Mouse (Mus musculus): ENCODE measurements around the gene Ttll6.

Ttll6 gene

DNA sequence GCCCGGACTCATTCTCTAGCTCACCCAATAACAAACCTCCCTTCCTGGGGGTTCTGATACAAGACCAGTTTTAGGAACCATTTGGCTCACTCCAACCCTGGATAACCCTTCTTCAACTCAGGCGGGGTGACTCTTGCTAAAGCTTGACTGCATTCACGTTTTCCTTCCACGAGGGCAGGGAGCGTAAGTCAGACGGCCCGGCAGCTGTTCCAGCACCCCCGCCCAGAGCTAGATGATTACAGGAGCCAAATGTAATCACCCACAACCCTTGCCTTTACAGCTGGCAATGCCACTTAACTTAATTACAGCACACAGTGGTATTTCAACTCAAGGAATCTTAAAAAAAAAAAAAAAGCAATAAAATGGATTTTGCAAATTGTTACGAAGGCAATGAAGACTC, 34.5 kb downstream of the Ttll6 start:
- no peak for DNase-seq (ENCODE audit: low spot score in 2 of 2)

DNA sequence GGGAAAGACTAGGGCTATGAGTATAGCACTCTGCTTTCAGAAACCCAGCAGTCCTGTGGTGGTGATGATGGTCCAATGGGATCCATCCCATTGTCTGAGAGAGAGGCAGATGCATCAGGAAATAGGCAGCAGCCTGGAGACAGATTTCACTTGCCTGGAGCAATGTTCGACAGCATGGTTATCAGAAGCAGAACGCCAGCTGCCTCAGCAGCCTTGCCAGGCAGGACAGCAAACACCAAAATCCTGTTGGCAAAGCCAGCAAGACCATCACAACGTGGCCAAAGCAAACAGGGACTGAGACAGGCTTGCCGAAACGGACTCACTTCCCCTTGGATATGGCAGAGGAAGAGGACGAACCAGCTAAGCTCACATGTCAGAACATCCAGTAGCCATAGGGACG, 35.4 kb downstream of the Ttll6 start:
- DNase-seq (ENCODE audit: low spot score in 2 of 2) = no peak

DNA sequence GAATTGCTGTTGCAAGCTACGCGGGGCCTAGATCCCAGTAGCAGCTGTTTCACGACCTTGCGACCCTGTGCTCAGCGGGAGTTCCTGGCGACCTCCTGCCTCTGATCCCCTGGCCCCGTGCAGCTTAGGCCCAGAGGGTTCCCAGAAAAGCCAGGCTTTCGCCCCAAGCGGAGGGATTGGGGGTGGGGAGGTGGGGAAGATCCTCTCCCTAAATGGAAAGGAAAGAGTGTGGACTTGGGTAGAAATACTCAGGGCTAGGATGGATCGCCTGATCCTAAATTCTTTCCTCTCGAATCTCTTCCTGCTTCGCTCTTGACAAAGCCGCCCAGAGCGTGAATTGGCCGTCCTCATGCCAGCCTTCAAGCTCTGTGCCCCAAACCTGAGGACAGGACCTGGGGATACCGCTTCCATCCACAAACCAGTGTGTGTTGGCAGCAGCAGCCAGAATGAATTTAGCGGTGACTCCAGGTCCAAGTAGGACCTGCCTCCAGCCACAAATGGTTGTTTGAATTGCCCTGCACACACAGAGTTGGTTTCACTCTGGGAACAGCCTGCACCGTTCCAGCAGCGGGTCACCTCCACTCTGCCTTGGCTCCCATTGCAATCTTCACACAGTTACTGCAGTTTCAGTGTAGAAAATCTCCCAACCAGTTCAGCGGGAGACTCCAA, 37.3 kb downstream of the Ttll6 start:
- DNase-seq (ENCODE audit: low spot score in 2 of 2) = no peak

DNA sequence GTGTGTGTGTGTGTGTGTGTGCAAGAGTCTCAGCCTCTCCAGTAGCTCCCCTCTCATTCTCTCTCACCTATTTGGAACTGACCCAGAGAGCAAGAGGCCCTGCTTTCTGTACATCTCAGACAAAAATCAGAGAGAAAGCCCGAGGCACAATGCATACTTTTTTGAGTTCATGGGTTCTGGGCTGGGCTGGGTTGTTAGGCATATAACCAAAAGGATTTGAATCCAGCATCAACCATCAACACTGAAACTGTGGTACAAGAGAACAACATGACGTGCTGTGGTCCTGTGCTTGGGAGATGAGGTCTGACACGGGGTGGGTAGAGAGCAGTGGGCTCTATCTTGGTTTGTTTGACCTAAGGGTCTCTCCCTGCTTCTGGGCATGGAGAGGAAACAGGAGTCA, 38.0 kb downstream of the Ttll6 start:
- no peak for DNase-seq (ENCODE audit: low spot score in 2 of 2)

DNA sequence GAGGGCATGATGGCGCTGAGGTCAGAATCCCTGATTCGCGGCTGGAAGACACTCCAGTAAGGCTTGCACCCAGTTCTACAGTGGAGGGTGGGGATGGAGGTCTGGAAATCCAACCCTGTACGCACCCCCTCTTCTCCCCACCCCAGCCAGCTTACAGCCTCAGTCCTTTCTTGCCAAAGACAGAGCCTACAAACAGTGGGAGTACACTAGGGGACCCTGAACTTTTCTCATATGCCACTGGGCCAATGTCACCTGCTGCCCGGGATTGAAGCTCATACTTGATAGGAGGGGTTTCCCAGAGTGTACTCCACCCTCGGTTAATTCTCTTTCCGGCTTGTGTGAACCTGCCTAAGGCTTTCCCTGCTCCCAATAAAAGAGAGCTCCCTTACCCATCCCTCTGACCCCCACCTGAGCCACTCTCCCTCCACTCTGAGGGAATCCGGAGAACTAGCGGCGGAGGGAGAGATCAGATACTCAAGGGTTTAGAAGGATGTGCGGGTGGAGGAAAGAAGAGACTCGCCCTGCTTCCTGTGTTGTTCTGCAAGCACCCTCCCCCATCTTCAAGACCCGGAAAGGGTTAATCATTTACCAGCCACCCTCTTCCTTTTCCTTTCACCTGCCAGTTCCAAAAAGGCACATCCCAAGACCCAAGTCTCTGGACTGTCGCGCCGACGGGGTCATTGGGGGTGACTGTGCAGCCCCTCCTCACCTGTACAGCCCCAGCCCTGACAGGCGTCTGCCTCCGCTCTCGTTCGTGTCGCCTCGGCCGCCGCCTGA, 39.1 kb downstream of the Ttll6 start:
- no peak for DNase-seq (ENCODE audit: low spot score in 2 of 2)

DNA sequence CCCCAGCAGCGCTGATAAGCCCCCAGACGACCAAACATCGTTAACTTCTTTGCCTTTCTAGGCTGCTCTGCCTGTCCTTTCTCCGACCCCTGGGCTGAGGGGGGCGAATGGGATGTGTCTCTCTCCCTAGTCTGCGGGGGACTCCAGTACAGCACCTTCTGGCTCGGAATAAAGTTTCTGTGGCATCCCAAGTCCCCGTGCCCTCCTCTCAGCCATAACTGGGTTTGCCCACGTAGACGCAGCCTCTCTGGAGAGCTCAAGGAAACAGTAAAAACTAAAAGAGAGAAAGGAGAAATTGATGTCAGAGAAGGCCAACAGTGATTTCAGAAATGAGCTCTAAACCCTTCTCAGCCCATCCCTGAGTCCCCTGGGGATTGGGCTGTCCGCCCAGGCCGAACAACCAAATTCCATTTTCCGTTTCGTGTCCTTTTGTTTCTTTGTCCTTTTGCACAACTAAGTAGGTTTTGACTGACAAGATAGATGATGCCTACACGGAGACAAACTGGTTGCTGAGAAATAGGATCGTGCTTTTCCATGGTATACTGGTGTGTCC, 39.8 kb downstream of the Ttll6 start:
- DNase-seq (ENCODE audit: low spot score in 2 of 2) = no peak

DNA sequence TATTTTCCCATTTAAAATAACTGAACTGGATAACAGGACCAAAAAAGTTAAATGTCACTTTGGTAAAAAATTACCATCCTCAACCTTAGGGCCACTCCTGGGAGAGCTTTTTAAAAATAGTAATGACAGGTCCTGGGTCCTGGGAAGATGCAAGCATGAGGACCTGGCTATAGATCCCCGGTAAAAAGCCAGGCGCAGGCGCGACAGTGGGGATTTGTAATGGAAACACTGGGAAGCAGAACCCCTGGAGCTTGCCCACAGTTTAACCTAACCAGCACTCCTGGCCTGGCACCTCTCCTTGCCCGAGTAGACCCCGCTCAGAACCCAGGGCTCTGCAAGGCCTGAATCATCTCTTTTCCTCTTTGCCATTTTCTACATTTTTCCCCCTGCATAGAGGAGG, 41.3 kb downstream of the Ttll6 start:
- no peak for DNase-seq (ENCODE audit: low spot score in 2 of 2)

DNA sequence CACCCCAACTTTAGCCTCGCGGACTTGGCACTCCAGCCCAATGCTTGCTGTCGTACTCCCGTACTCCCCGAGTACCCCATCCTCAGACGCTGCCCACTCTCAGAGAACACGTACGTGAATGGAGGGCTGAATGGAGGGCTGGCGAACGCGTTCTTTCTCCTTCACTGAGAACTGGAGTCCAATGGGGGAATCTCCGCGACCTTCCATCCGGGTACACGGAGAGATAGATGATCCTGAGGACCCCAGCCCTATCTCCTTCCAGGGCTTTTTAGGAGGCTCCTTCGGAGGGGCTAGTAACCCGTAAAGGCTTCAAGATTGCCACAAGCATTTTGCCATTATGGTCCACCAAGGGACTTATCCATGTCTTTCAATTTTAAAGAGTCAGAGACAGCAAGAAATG, 41.9 kb downstream of the Ttll6 start:
- DNase-seq (ENCODE audit: low spot score in 2 of 2) = no peak

DNA sequence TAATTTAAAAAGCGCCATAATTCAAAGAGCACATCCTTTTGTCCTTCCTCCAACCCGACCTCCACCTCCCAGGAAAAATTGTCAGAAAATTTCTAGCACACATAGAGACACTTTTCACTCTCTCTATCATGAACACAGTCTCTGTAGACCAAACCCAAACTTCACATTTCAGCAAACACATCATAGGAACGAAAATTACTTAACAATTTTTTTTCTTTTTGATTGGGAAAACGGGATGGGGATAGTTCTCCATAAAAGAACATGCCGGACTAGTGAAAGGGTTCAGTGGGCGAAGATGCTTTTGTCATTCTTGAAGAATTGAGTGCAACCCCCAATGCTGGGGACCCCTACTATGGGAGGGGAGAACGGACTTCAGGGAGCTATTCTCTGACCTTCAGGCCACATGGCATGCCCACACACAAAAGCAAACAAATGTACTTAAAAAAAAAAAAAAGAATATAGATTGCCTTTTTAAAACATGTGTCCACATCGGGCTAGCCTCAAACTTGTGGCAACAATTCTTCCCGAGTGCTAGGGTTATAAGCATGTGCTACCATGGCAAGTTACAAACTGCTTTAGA, 42.5 kb downstream of the Ttll6 start:
- no peak for DNase-seq (ENCODE audit: low spot score in 2 of 2)

DNA sequence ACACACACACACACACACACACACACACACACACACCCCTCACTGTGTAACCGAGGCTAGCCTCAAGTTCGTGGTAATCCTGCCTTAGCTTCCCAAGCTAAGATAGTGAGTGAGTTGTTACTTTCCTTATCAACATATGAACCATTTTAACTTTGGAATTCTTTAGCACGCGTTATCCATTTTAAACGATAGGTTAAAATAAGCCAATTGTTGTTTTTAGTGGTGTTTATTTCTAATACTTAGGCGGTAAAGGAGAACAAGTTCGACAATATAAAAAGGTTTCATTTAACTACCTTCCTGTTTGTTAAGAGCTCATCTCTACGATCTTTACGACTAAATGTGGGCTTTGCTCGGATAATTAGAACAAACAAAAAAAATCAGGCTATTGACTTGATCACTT, 43.3 kb downstream of the Ttll6 start:
- no peak for DNase-seq (ENCODE audit: low spot score in 2 of 2)

DNA sequence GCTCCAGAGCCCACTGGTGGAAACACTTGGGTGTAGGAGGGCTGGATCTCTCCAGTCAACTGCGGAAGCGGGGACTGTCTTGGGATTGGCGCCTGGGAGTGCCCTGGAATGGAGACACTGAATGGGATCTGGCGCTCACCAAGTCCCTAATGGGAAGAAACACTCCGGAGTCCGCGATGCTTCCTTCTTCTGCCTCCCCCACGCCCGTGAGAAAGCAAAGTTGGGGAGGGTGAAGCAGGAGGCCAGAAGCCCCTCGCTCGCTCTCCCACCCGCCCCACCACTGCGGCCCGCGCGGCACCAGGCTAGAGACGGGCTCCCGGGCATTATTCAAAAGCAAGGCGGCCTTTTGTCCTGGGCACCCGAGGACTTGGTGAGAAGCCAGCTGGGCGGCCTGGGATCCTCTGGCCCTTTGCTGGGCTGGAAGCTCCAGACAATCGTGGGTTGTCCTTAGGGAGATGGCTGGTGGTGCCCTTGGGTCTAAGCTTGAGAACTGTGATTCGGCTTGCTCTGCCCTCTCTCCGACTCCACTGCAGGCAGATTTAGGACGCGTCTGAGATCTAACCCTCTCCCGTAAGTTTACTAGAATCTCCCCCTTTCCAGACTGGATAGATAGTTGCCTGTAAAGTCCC, 44.1 kb downstream of the Ttll6 start:
- DNase-seq (ENCODE audit: low spot score in 2 of 2) = no peak

DNA sequence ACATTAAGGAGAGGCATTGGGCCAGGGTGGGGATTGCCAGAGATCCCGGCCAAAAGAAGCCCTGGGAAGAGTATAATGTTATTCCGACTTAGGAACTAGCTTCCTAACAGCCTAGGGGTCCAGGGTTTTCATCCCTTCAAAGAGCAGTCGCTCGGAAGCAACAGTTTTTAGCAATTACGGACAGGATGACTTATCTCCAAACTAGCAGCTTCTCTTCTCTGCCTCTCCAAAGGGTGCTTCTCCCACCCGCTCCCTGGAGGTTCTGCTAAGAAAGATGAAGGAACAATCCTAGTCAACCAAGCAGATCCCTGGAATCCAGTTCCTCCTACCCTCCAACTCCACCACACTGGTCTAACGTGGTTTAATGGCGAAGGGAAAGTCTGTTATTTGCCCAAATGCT, 44.8 kb downstream of the Ttll6 start:
- no peak for DNase-seq (ENCODE audit: low spot score in 2 of 2)

DNA sequence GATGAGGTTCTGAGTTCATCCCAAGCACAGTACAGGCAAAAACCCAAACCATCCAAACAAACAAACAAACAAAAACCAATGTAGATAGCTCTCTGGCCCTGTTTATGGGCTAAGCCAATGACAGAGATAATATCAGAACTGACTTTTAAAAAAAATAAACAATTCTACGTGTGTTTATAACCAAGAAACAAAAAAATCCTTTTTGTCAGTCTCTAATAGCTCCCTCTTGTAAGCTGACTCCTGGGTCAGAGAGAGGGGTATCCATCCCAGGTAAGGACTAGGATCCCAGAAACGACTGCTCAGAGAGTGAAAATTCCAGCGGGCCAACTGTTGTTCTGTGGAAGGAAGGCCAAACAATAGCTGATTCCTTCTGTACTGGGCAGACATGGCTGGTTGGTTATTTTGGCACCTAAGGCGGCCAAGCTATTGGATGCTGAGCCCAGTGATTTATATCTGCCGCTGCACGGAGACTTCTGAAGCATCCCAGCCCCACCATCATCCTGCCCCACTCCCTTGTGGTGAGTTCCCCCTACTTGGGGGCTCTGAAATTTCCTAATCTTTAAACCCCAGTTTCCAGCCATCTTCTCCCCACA, 45.4 kb downstream of the Ttll6 start:
- no peak for DNase-seq (ENCODE audit: low spot score in 2 of 2)

DNA sequence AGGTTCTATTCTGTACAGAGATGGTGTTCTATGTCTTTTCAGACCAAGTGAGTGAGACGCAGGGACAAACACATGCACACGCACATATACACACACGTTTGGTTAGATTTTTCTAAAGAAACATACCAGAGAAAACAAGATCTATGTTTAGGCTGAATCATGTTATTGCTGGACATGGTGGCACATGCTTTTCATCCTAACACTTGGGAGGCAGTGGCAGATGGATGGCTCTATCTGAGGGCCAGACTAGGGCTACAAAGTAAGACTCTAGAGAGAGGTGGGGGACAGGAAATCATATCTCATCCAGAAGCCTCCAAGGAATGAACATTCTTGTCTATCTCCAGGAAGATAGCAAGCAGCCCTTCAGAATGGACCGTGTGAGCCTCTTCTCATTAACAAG, 47.5 kb downstream of the Ttll6 start:
- no peak for DNase-seq (ENCODE audit: low spot score in 2 of 2)

DNA sequence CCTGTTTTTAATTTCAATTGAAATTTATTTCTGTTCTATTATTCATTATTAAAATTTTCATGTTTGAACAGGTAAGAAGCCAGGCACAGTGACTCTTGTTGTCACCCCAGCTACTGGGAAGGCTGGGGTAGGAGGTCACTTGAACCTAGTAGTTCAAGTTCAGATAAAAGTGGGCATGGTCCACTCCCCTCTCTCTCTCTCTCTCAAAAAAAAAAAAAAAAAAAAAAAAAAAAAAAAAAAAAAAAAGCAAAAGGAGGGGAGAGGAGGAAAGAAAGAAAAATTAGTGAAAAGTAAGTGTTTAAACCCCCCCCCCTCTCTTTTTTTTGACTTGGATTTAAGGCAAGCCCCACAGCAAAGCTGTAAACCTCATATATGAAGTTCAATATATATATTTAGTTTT, 50.6 kb downstream of the Ttll6 start:
- no peak for DNase-seq (ENCODE audit: low spot score in 2 of 2)

DNA sequence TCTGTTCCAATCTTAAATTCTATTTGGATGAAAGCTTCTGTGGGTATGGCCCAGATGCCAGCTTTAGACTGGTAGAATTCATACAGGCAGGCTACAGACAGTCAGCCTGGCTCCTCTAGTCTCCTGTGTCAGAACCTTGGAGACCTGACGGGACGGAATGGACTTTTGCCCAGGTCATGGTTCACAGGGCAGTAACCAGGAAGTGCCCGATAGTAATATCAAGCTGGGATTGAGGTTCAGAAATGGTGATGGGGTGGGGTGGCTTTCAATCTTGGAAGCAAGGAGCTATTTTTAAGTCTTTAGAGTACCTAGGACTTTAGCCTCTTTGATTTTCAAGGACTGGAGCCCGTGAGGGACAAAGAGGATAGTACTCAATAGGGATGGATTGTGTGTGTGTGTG, 53.7 kb downstream of the Ttll6 start:
- DNase-seq (ENCODE audit: low spot score in 2 of 2) = no peak

DNA sequence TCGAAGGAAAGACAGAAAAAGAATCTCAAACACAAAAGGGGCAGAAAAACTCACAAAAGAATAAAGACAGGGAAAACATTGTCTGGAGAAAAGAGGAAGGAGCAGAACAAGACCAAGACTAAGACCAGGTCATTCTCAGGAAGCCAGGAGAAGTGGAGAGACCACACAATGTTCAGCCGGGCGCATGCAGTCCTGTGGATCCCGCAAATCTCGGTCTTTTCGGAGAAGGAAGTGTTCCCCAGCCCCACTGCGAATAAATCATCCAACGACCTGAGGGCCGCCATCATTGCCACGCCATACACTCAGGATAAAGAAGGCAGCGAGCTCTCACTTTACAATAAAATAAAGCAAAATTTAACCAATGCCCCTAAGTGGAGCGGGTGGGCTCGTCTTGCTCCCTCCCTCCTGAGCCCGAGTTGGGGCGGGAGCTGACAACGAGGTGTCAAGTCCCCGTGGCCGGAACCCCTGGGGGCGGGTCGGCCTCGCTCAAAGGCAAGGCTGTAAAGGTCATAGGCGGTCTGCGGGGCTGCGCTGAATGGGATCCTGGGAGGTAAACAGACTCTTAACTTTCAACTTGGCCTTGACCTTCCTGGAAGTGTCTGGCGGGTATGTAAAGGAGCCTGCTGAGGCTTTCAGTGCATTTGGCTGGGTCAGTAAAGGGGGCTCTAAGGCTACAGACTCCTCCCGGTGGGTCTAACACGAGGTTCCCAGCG, 56.4 kb downstream of the Ttll6 start:
- DNase-seq (ENCODE audit: low spot score in 2 of 2) = no peak

DNA sequence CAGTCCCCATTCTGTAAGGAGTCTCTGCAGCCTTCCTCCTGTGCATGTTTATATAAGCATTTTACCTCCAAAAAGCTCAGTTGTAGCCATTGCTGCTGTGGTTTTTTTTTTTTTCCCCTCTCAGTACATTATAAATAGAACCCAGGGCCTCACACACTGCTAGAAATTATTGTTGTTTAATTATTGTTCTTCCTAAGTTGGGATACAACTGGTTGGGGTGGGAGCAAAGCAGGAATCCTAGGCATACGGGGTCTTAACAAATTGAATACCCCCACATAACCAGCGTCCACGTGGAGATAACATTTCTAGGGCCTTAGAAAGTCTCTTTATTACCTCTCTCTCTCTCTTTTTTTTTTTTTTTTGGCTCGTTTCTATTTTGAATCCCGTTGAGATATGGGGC, 57.5 kb downstream of the Ttll6 start:
- no peak for DNase-seq (ENCODE audit: low spot score in 2 of 2)

DNA sequence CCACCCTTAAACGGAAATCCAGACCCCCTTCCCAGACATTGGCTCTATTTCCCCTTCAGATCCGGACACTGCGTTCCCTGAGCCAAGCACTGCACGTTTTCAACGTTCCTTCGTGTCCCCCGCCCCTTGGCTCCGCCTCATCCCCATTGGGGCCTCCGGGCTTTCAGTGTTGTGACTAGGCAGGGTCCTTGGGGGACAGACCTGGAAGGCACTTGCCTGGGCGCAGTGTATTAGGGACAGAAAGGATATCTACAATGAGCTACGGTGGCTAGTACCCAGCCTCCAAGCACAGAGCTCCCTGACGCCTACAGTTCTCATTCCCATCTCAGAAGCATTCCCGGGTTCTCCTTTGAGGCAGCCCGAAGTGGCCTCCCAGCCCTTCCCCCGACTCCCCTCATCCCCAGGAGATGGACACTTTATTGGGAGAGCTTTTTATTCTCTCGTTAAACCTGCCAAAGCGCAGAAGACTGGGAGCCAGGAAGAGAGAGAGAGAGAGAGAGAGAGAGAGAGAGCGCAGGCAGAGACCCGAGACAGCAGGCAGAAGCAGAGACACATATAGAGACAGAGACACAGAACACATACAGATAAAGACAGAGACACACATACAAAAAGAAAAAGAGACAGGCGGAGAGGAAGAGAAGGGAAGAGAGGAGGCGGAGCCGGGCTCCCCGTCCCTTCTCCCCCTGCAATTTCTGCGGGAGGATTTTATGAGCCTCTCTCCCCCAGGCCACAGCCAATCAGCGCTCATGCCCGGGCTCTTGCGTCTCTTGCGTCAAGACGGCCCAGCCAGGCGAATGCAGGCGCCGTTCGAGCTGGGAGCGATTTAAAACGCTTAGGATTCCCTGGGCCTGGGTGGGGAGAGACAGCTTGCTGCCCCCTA, 60.2 kb downstream of the Ttll6 start, which contains the start of gene Hoxb13:
Hoxb13 (plus strand) TSS at position 796 of the 880 bp plus-strand sequence.
- no peak for DNase-seq (ENCODE audit: low spot score in 2 of 2)

DNA sequence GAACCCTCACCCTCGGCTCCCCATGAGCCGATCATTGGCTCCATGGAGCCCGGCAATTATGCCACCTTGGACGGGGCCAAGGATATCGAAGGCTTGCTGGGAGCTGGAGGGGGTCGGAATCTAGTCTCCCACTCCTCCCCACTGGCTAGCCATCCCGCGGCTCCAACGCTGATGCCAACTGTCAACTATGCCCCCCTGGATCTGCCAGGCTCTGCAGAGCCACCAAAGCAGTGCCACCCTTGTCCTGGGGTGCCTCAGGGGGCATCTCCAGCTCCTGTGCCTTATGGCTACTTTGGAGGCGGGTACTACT, 60.8 kb downstream of the Ttll6 start:
- no peak for DNase-seq (ENCODE audit: low spot score in 2 of 2)
